8 mouse cellular contexts compared by ENCODE assay signal in the genomic region with DNA sequence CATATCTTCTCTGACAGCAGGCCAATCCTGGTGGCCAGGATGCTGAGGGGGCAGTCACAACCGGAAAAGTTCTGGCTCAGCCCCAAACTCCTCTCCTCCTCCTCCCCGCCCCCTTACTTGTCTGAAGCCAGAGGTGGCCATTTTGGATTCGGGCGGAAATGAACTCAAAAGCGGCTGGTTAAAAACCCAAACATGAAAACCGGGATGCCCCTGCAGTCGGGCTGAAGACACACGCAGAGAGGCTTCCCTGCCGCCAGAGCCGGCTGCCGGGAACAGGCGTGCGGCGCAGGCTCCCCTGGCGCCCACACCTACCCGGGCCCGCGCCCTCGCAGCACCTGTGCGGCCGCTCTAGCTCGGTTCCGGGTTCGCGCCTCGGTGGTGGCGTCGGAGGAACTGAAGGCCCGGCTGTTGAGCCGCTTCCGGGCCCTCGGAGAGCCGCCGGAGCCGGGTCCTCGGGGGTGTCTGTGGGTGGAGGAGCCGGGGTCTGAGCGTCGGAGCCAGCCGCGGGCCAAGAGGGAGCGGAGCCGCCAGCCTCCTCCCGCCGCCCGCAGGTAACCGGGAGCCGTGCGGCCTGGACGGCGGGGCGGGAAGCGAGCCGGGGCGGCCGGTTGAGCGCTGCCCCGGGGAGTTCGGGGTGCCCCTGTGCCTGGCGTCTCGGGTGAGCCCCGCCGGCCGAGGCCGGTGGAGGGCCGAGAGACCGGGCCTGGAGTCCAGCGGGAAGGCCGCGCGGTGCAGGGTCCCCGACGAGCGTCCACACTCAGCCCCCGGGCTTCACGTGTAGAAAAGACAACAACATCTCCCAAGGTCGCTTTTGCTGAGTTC. TPM values are rescaled to one million over a fixed set of nuclear protein-coding genes. Genes with fewer than 3 reads are reported as not detected.
DNase-seq lines count a peak whose midpoint lies in the region; ATAC-seq and TF ChIP-seq lines count a peak whose summit lies in the region.

No protein-coding gene starts in this region.

- H3K4me2 ChIP-seq in forebrain, postnatal 0 days (ENCODE audit: low read depth) = peak overlapping the region; percentile 78
- peak overlapping the region; percentile 78 for H3K4me2 ChIP-seq in lung, embryonic 15.5 days

- 0 out of 4 replicates have a peak, but pooled peaks of 1 of the 2 experiments have one; percentile 4 for TF ChIP-seq EP300 in MEL (IDR thresholded peaks at IDR 0.05; ENCODE audit: low read depth in 1 of 2, low read length in 2 of 2)

- peak; percentile 39 to 64; a peak in 2 of 4 replicates for TF ChIP-seq POLR2A in MEL (IDR thresholded peaks at IDR 0.05; ENCODE audit: control insufficient read depth in 1 of 2, insufficient read depth in 1 of 2, low read depth in 1 of 2, low read length in 2 of 2, poor library complexity in 1 of 2)
- peak; percentile 39; the same call in 1 of the 2 replicates for TF ChIP-seq POLR2A in cerebellum, adult 2 months (IDR thresholded peaks at IDR 0.05; ENCODE audit: borderline replicate concordance, insufficient read depth, low read length)

- no peak for TF ChIP-seq CTCF in MEL (IDR thresholded peaks at IDR 0.05 in 2 of 3, conservative IDR thresholded peaks at IDR 0.05 in 1 of 3; ENCODE audit: control insufficient read depth in 1 of 3, insufficient read depth in 1 of 3, low read depth in 2 of 3, low read length in 3 of 3, poor library complexity in 1 of 3, severe bottlenecking in 1 of 3)
- no peak for TF ChIP-seq CTCF in cerebellum, adult 2 months (IDR thresholded peaks at IDR 0.05; ENCODE audit: borderline replicate concordance, insufficient read depth, low read depth, low read length)
- TF ChIP-seq CTCF in forebrain, postnatal 0 days (IDR thresholded peaks at IDR 0.05; ENCODE audit: low read depth) = peak; percentile 24; the same call in 1 of the 2 replicates

- no peaks in the 10 kb centered on the region for H3K9me3 ChIP-seq in MEL (replicated peaks; ENCODE audit: insufficient read depth, low read length)
- no peaks in the 10 kb centered on the region for H3K9me3 ChIP-seq in forebrain, postnatal 0 days (ENCODE audit: low read length)
- no peaks in the 10 kb centered on the region for H3K9me3 ChIP-seq in lung, embryonic 15.5 days

- peak; percentile 94 for ATAC-seq in forebrain, postnatal 0 days
- ATAC-seq in lung, embryonic 15.5 days (ENCODE audit: borderline replicate concordance, extremely low read depth, low FRiP score, low TSS enrichment) = peak; percentile 93

- H3K9ac ChIP-seq in MEL (ENCODE audit: control insufficient read depth, low read depth, low read length, poor library complexity, severe bottlenecking) = peak overlapping the region; percentile 99
- H3K9ac ChIP-seq in forebrain, postnatal 0 days = peak overlapping the region; percentile 92
- peak overlapping the region; percentile 92 for H3K9ac ChIP-seq in lung, embryonic 15.5 days

- H3K27me3 ChIP-seq in MEL (ENCODE audit: control insufficient read depth in 1 of 2, insufficient read depth in 2 of 2, low read length in 2 of 2) = no peaks in the 10 kb centered on the region
- no peaks in the 10 kb centered on the region for H3K27me3 ChIP-seq in cerebellum, adult 2 months (ENCODE audit: control insufficient read depth, insufficient read depth, low read length)
- no peaks in the 10 kb centered on the region for H3K27me3 ChIP-seq in forebrain, postnatal 0 days (ENCODE audit: insufficient read depth, low read length)
- no peaks in the 10 kb centered on the region; the same call in 1 of the 2 replicates for H3K27me3 ChIP-seq in lung, embryonic 15.5 days

- no peak for TF ChIP-seq RAD21 in MEL (IDR thresholded peaks at IDR 0.05; ENCODE audit: low read depth, low read length)

- peak; percentile 93 for DNase-seq in MEL (ENCODE audit: low read depth, low spot score)
- peak; percentile 89 to 93 for DNase-seq in cerebellum, adult 2 months
- peak; percentile 97 for DNase-seq in forebrain, postnatal 0 days
- DNase-seq in heart, postnatal 4 days = peak; percentile 93
- DNase-seq in layer of hippocampus, adult 8-10 months (ENCODE audit: low spot score in 2 of 2) = peak; percentile 84 to 88
- DNase-seq in ovary, adult 18-20 months (ENCODE audit: low spot score) = peak; percentile 77
- peak; percentile 91 for DNase-seq in thymus, postnatal 0 days (ENCODE audit: low spot score)

- H3K4me3 ChIP-seq in MEL (ENCODE audit: control insufficient read depth in 1 of 2, insufficient read depth in 1 of 2, low read depth in 2 of 2, low read length in 2 of 2) = peak overlapping the region; percentile 68 to 96
- peak overlapping the region; percentile 85 for H3K4me3 ChIP-seq in cerebellum, adult 2 months (replicated peaks; ENCODE audit: insufficient read depth, low read depth, low read length)
- peak overlapping the region; percentile 89 for H3K4me3 ChIP-seq in forebrain, postnatal 0 days (ENCODE audit: low read depth, low read length)
- peak overlapping the region; percentile 91 for H3K4me3 ChIP-seq in lung, embryonic 15.5 days

- peak overlapping the region; percentile 82 for H3K27ac ChIP-seq in MEL (ENCODE audit: control insufficient read depth, low read depth, low read length)
- H3K27ac ChIP-seq in cerebellum, adult 2 months (ENCODE audit: insufficient read depth, low read length) = peak overlapping the region; percentile 93
- peak overlapping the region; percentile 94 for H3K27ac ChIP-seq in forebrain, postnatal 0 days (ENCODE audit: low read depth, low read length)
- peak overlapping the region; percentile 78 for H3K27ac ChIP-seq in lung, embryonic 15.5 days

- H3K4me1 ChIP-seq in MEL (ENCODE audit: control insufficient read depth in 1 of 2, insufficient read depth in 2 of 2, low read length in 2 of 2) = peaks cover 2 to 16% of the 10 kb centered on the region in 2 experiments
- peaks cover 7% of the 10 kb centered on the region for H3K4me1 ChIP-seq in cerebellum, adult 2 months (ENCODE audit: control insufficient read depth, insufficient read depth, low read length)
- peaks cover 17% of the 10 kb centered on the region for H3K4me1 ChIP-seq in forebrain, postnatal 0 days (ENCODE audit: insufficient read depth)
- peaks cover 21% of the 10 kb centered on the region for H3K4me1 ChIP-seq in lung, embryonic 15.5 days

- peaks cover 28% of the 10 kb centered on the region for H3K79me2 ChIP-seq in MEL (ENCODE audit: control insufficient read depth, insufficient read depth, low read length, poor library complexity)

- H3K36me3 ChIP-seq in MEL (ENCODE audit: control insufficient read depth in 1 of 2, insufficient read depth in 2 of 2, low read length in 2 of 2) = peaks cover 2 to 12% of the 10 kb centered on the region in 2 experiments; a peak in 3 of 4 replicates
- peaks cover 18% of the 10 kb centered on the region for H3K36me3 ChIP-seq in forebrain, postnatal 0 days (ENCODE audit: insufficient read depth)
- H3K36me3 ChIP-seq in lung, embryonic 15.5 days = peaks cover 13% of the 10 kb centered on the region

- under 1% methylated on average over 70 of the region's 77 CpGs for WGBS in cerebellum, adult 2 months
- WGBS in forebrain, postnatal 0 days = 2% methylated on average over 76 of the region's 77 CpGs
- WGBS in lung, embryonic 15.5 days = under 1% methylated on average over 76 of the region's 77 CpGs

TF ChIP-seq in MEL, 35 proteins besides CTCF, POLR2A, EP300 and RAD21:
- TF ChIP-seq TCF12 (IDR thresholded peaks at IDR 0.05; ENCODE audit: low read depth, low read length) (peak; percentile 20; the same call in 1 of the 2 replicates), ELF1 (IDR thresholded peaks at IDR 0.05; ENCODE audit: low read depth, low read length) (peak; percentile 97), TBP (IDR thresholded peaks at IDR 0.05; ENCODE audit: low read depth, low read length) (0 out of 2 replicates have a peak, but pooled peaks have one; percentile 23), MXI1 (IDR thresholded peaks at IDR 0.05; ENCODE audit: low read depth, low read length) (peak; percentile 76), ZC3H11A (IDR thresholded peaks at IDR 0.05; ENCODE audit: low read depth, low read length) (no peak), MAZ (IDR thresholded peaks at IDR 0.05; ENCODE audit: low read depth, low read length) (peak; percentile 88), GATA1 (IDR thresholded peaks at IDR 0.05; ENCODE audit: low read depth, low read length) (no peak), NELFE (IDR thresholded peaks at IDR 0.05; ENCODE audit: low read depth, low read length) (peak; percentile 49), HCFC1 (IDR thresholded peaks at IDR 0.05; ENCODE audit: low read depth, low read length) (peak; percentile 92), NRF1 (IDR thresholded peaks at IDR 0.05; ENCODE audit: insufficient read depth, low read depth, low read length, poor library complexity, severe bottlenecking) (peak; percentile 41; the same call in 1 of the 2 replicates), SIN3A (IDR thresholded peaks at IDR 0.05; ENCODE audit: low read length) (peak; percentile 72)

RNA-seq across cellular contexts. Expression of a gene that starts 0.9 kb away (rescaled TPM):
- 11.0 and 12.2 TPM in 2 replicates for total RNA-seq in MEL (2012; rRNA removed)
- 10 to 100 TPM; 21.2 to 55.7 TPM for polyA plus RNA-seq in MEL (2012; ENCODE audit: insufficient read depth in 1 of 2, insufficient read length in 2 of 2, low read depth in 1 of 2, low replicate concordance in 2 of 2, missing spikeins in 1 of 2)
- polyA plus RNA-seq in cerebellum, adult 2 months (2012; rRNA removed) = 19.3 and 21.2 TPM in 2 replicates
- total RNA-seq in forebrain, postnatal 0 days (2014; rRNA removed) = 17.1 and 29.6 TPM in 2 replicates
- polyA plus RNA-seq in forebrain, postnatal 0 days (2015; fragmentation: Nextera tagmentation; extraction: Ambion mirVana) = 9.0 and 11.3 TPM in 2 replicates
- total RNA-seq in heart, postnatal 4 days (2021) = 10 to 100 TPM in 1 of 2 experiments, 1 to 10 TPM in 1; 9.5 to 10.8 TPM
- total RNA-seq in layer of hippocampus, adult 8-10 months (2022) = 10 to 100 TPM; 21.3 to 27.5 (median 25.5) TPM
- 16.2 and 16.3 TPM in 2 replicates for polyA plus RNA-seq in lung, embryonic 15.5 days (2015; fragmentation: Nextera tagmentation; extraction: Ambion mirVana)
- polyA plus RNA-seq in thymus, postnatal 0 days (2015; fragmentation: Nextera tagmentation; extraction: Ambion mirVana) = 21.5 and 24.9 TPM in 2 replicates

Comparison
In these comparisons a context has a peak if more than half of its experiments do, and no peak if none do; other contexts are left out.
1. Peak in every context shown above with its lines: DNase-seq, ATAC-seq, H3K4me3 ChIP-seq and H3K27ac ChIP-seq.